Mouse (Mus musculus) urinary bladder, postnatal 25 days (tissue): Measurements from ENCODE around the gene Tgfbr2.

Experiments
- DNase-seq: peaks from one replicate; pipeline ENCODE4 v3.0.0; 2022; ENCODE audit warnings: low spot score

The Tgfbr2 gene

DNA sequence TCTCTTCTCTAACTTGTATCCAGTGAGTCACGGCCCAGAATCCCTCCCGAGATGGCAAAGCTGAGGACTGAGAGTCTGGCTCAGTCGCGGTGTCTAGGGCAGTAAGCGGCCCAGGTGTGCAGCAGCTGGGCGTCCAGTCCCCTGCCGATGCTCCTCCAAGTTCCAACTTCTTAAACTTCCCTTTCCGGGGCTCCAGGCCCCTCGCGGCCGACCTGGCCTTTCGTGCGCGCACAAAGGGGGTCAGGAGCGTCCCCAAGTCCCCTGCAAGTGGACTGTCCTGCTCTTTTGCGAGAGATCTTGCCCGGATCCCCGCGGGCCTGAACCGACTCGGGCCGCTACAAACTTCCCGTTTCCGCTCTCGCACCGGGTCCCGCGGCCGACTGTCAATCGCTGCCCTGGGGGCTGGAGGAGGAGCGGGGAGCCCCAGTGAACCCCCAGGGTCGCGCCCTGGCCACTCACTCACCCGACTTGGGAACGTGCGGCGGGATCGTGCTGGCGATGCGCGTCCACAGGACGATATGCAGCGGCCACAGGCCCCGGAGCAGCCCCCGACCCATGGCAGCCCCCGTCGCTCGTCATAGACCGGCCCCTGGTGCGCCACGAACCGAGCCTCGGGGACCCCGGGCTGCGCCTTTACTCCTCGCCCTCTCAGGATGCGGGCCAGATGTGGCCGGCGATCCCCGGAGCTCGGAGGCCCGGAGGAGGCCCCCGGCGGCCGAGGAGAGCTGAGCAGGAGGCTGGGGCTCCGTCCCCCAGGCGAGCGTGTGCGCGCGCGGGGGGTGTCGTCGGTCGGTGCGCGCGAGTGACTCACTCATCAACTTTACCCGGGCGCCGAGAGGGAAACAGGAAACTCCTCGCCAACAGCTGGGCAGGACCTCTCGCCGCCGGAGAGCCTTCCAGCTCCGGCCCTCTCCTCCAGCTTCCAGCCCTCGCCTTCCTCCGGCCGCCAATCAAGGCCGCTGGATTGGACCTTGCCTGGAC is at the start of gene Tgfbr2:
Tgfbr2 (minus strand) TSS at position 880 of the 981 bp plus-strand sequence.
- DNase-seq = peak; percentile 82

DNA sequence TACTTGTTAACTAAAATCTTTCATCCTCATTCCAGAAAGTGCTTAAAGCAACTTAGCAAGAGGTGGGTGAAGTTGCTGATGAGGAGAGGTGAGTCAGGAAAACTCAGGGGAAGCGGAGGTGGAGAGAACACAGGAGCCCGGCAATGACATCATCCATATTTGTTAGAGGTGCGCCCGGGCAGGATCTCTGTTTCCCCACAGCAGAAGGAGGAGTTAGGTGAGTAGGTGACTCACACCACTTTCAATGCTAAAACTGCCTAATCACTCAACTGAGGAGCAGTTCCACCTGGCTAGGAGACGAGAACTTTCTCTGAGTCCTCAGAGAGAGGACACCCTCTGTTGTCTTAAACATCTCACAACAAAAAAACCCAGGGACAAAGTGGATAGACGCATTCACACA is 48.2 kb upstream of the Tgfbr2 start:
- no peak for DNase-seq

- DNase-seq = no peak
These were observed 47.5 kb upstream of the Tgfbr2 start for GRCm38 (mm10) chr9:116222643-116223042.

GRCm38 (mm10) chr9:116222000-116222399 is 46.8 kb upstream of the Tgfbr2 start:
- no peak for DNase-seq

DNA sequence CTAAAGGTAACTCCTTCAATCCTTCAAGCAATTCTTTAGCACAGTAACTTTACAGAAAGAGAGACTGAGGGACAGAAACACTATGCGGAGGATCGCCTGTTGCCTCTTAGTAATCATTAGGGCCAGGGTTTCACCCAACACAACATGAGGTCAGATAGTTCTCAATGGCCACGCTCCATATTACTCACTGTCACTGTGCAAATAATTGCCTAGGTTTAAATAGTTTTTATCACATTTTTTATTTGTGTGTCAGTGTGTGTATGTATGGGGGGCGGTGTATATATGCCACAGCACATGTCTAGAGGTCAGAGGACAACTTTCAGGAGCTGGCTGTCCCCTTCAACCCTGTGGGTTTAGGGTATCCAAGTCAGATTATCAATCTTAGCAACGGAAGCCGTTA is 46.4 kb upstream of the Tgfbr2 start:
- DNase-seq = no peak

DNA sequence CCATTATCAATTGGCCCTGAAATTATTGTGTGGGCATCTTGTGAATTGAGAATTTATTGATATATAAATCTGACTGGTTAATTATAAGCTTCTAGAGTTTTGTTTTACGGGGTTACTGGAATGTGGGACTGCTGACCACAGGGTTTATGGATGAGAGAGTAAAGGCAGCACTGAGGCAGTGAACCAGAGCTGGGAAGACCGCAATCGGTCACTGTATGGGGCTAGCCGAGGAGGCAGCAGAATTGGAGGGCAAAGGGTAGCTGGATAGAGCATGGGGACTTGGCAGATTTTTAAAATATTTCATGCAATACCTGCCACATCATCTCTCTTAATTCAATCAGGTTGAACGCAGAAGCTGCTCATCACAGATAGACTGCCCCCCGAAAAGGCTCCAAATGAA is 45.5 kb upstream of the Tgfbr2 start:
- DNase-seq = no peak

GRCm38 (mm10) chr9:116220159-116220515 is 45.0 kb upstream of the Tgfbr2 start:
- DNase-seq = no peak

- DNase-seq = no peak
These were observed 44.3 kb upstream of the Tgfbr2 start for GRCm38 (mm10) chr9:116219234-116220158.

- no peak for DNase-seq
These were observed 43.6 kb upstream of the Tgfbr2 start for GRCm38 (mm10) chr9:116218780-116219179.

- no peak for DNase-seq
These were observed 41.9 kb upstream of the Tgfbr2 start for GRCm38 (mm10) chr9:116217099-116217498.

- DNase-seq = no peak
These were observed 41.5 kb upstream of the Tgfbr2 start for GRCm38 (mm10) chr9:116216677-116217076.

DNA sequence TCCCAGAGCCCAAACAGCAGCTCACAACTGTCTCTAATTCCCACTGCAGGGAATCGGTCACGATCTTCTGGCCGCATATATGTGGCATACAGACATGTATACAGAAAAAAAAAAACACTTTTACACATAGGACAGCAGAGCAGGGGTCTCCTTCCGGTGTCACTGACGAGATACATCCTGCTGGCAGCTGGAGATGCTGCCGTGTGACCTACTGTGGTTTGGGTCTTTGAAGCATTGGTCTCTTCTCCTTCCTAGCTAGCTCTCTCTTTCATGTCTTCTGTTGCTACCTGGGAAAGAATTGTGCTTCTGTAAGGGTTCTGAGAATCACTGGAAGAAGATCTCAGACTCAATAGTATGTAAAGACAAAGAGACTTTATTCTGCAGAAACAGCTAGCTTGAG is 39.1 kb upstream of the Tgfbr2 start:
- DNase-seq = no peak

- no peak for DNase-seq
These were observed 37.9 kb upstream of the Tgfbr2 start for GRCm38 (mm10) chr9:116212915-116213619.

DNA sequence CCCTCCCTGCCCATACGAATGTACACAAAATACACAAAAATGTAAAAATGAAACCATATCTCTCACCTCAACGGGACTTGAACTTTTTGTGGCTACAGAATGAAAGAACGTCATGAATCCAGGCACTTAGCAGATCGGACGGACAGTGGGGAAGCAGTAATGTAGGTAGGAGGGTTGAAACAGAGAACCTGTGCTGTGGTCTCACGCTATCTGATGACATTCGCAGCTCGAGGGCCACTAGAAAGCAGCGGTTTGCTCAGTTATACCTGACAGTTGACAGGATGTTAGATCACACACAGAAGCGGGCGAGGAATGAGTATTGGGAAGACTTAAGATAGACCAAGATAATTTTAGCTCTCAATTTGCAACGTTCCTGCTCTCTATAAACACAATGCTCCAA is 36.9 kb upstream of the Tgfbr2 start:
- no peak for DNase-seq

DNA sequence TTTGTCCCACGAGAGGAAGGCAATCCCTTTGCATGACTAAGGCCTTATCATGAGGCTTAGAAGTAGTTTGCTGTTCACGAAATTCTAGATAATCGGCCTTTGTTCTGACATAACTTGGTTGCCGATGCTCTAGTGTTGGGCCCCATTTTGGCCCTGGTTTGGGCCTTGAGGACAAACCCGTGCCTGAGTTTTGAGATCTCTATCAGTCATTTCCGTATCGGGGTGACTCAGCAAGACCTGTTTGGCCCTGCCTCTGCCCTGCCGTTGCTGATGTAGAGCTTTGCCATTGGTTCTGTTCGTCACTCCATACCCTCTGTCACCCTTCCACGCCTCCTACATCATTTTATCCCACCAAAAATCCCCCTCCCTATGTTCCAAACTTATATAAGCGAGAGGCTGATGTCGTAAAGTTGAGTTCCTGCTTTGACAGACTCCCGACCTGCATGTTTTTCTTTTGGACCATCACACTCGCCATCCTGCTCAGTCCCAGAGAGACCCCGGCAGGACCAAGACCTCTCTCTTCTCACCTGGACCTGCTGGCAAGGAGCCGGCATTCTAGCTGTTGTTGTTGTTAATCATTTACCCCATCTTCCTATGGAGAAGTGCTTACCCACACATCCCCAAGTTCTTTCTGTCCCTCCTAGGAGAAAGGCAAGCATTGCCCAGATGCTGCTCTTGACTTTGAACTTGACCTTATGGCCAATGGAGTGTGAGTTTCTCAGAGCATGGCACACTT is 33.2 kb upstream of the Tgfbr2 start:
- no peak for DNase-seq

DNA sequence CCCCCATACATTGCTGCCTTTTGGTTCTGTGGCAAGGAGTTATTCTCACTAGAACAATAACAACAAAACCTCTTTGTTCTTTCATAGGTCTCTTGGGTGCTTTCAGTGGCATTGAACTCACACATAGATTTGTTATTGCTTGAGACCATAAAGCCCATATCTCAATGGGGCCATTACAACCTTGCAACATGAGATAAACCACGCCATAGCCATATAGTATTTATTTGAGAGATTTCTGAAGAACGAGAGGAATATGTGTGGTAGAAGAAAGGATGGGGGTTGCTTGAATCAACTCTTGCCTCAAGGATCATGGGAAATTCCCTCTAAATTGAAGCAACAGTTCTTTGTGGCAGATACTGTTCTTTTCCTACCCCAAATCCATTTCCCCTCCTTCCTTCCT is 31.7 kb upstream of the Tgfbr2 start:
- no peak for DNase-seq

- no peak for DNase-seq
These were observed 28.5 kb upstream of the Tgfbr2 start for GRCm38 (mm10) chr9:116203675-116204074.

- DNase-seq = no peak
These were observed 24.0 kb upstream of the Tgfbr2 start for GRCm38 (mm10) chr9:116199127-116199526.

GRCm38 (mm10) chr9:116198488-116198887 is 23.3 kb upstream of the Tgfbr2 start:
- no peak for DNase-seq

DNA sequence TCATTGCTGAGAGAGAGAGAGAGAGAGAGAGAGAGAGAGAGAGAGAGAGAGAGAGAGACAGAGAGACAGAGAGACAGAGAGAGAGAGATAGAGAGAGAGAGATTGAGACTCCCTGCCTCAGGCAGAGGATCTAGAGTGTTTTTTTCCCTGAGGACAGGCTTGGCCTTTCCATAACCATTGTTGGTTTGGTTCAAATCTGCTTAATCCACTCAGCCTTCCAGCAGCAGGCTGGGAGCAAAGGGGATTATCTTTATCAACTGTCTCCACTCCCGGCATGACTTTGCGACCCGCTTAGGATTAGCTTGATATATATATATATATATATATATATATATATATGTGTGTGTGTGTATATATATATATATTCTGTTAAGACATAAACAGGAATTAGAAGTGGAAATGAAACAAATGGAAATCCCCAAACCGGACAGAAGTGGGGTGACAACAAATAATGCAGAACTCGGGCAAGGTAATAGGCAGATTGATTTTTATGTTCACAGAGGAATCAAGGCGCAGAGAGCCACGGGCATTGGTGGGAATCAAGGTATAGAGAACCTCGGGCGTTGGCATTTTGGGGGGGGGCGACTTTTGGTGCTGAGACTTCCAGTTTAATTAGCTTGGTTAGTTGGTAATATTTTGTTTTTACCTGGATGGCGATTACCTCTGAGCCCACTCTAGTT is 22.5 kb upstream of the Tgfbr2 start:
- no peak for DNase-seq

GRCm38 (mm10) chr9:116193889-116194450 is 18.8 kb upstream of the Tgfbr2 start:
- DNase-seq = no peak
